Mouse (Mus musculus) midbrain, embryonic 15.5 days (tissue): Measurements from ENCODE around the gene Sgcb. TPM values are rescaled to one million over a fixed set of nuclear protein-coding genes. Genes with fewer than 3 reads are reported as not detected.
A peak's percentile ranks its signal among the peaks of the same experiment; 100 is the strongest.
"Not testable (repeated sequence)": the region's sequence is repeated elsewhere in the genome, so short reads cannot be mapped to it uniquely, and the experiment has no call there.

Source experiments
- ATAC-seq: fragments of 200-750 bp; cut with Nextera tagmentation; replicated peaks from 2 replicates; pipeline ENCODE4 v1.8.0; 2017; ENCODE audit warnings: moderate TSS enrichment
- H3K27ac ChIP-seq: fragments of 300-500 bp; sonication (generic); 2 replicates; pipeline ENCODE4 v1.5.1; 2015; ENCODE audit warnings: mild to moderate bottlenecking, inconsistent platforms
- H3K27me3 ChIP-seq: fragments of 300-500 bp; sonication (generic); replicated peaks from 2 replicates; pipeline ENCODE4 v1.6.1; 2015; ENCODE audit warnings: inconsistent platforms
- H3K36me3 ChIP-seq: fragments of 300-500 bp; sonication (generic); replicated peaks from 2 replicates; pipeline ENCODE4 v1.6.1; 2015; ENCODE audit warnings: inconsistent platforms
- H3K4me1 ChIP-seq: fragments of 300-500 bp; sonication (generic); 2 replicates; pipeline ENCODE4 v1.6.1; 2015; ENCODE audit warnings: inconsistent platforms
- H3K4me2 ChIP-seq: fragments of 300-500 bp; sonication (generic); 2 replicates; pipeline ENCODE4 v1.6.1; 2015; ENCODE audit warnings: inconsistent platforms, mild to moderate bottlenecking, moderate library complexity
- H3K4me3 ChIP-seq: fragments of 300-500 bp; sonication (generic); 2 replicates; pipeline ENCODE4 v1.5.1; 2015; ENCODE audit warnings: mild to moderate bottlenecking, inconsistent platforms
- H3K9ac ChIP-seq: fragments of 300-500 bp; sonication (generic); 2 replicates; pipeline ENCODE4 v1.6.1; 2015; ENCODE audit warnings: mild to moderate bottlenecking, inconsistent platforms
- H3K9me3 ChIP-seq: fragments of 300-500 bp; sonication (generic); 2 replicates; pipeline ENCODE4 v1.6.1; 2016; ENCODE audit warnings: inconsistent platforms
- WGBS: fragments of 180-500 bp; shearing (Covaris S2); methylation state at CpG from one replicate; pipeline ENCODE4 v1.1.7; 2015; ENCODE audit warnings: mixed read lengths; 5-methylcytosine and 5-hydroxymethylcytosine counted together
- polyA plus RNA-seq: library from polyadenylated mRNA; unstranded; fragments of >200 nt; fragmentation: Nextera tagmentation; extraction: Ambion mirVana; gene quantifications from 2 replicates; pipeline ENCODE4 v1.2.1, GENCODE M21; 2015

The Sgcb gene
- polyA plus RNA-seq, 1 experiment from 2014 or later: 36.6 TPM

GRCm38 (mm10) chr5:73598943-73599695 is 48.5 kb downstream of the Sgcb start:
- H3K9me3 ChIP-seq: no peaks in the 10 kb centered on the region
- no peak overlapping the region for H3K4me3 ChIP-seq
- no peaks in the 10 kb centered on the region for H3K27me3 ChIP-seq
- no peak overlapping the region for H3K4me2 ChIP-seq
- WGBS: 54% methylated on average over 5 of the region's 5 CpGs
- no peak overlapping the region for H3K9ac ChIP-seq
- peak; percentile 70 for ATAC-seq
- peaks cover 12% of the 10 kb centered on the region for H3K4me1 ChIP-seq
- no peak overlapping the region for H3K27ac ChIP-seq
- H3K36me3 ChIP-seq: no peaks in the 10 kb centered on the region

- 71% methylated on average over 3 of the region's 3 CpGs for WGBS
- H3K27ac ChIP-seq: peak overlapping the region; percentile 15; the same call in 1 of the 2 replicates
These were observed 60.5 kb downstream of the Sgcb start for GRCm38 (mm10) chr5:73587119-73587518.

DNA sequence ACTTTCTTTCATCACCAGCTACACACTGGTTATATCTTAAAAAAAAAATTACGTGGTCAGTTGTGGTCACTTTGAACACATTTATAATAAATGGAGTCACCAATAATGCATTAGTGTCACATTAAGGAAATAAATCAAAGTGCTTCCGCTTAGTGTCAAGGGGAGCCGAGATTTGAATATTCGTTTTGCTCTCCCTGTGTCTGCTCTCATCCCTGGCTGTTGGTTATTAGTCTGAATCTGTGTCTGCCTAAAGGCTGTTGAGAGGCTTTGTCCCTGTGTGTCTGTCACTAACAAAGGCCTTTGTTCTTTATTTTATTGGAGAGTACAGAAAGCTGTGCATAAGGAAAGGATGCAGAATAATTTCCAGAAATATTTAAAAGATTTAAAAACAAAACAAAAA is 61.0 kb downstream of the Sgcb start:
- Histone ChIP-seq H3K9ac (no peak overlapping the region), H3K27ac (peak overlapping the region; percentile 15; the same call in 1 of the 2 replicates)
- peak; percentile 67; the same call in 1 of the 2 replicates for ATAC-seq

More at GRCm38 (mm10) chr5:73587119-73587518, 60.5 kb downstream of the Sgcb start:
- Histone ChIP-seq H3K9ac (no peak overlapping the region), H3K27me3 (no peaks in the 10 kb centered on the region), H3K4me1 (peaks cover 11% of the 10 kb centered on the region), H3K9me3 (no peaks in the 10 kb centered on the region), H3K36me3 (no peaks in the 10 kb centered on the region), H3K4me3 (no peak overlapping the region), H3K4me2 (no peak overlapping the region)
- no peak for ATAC-seq

GRCm38 (mm10) chr5:73585212-73586115 is 62.1 kb downstream of the Sgcb start:
- H3K9ac ChIP-seq: no peak overlapping the region
- peak; percentile 60 for ATAC-seq
- H3K36me3 ChIP-seq: no peaks in the 10 kb centered on the region
- no peaks in the 10 kb centered on the region for H3K27me3 ChIP-seq
- H3K4me1 ChIP-seq: peaks cover 11% of the 10 kb centered on the region
- no peak overlapping the region for H3K4me3 ChIP-seq
- no peak overlapping the region for H3K4me2 ChIP-seq
- no peaks in the 10 kb centered on the region for H3K9me3 ChIP-seq
- peak overlapping the region; percentile 60 for H3K27ac ChIP-seq
- 24% methylated on average over 7 of the region's 7 CpGs for WGBS

More for the DNA sequence above, 61.0 kb downstream of the Sgcb start:
- Histone ChIP-seq H3K4me3 (no peak overlapping the region), H3K36me3 (no peaks in the 10 kb centered on the region), H3K4me1 (peaks cover 11% of the 10 kb centered on the region), H3K9me3 (no peaks in the 10 kb centered on the region), H3K4me2 (no peak overlapping the region), H3K27me3 (no peaks in the 10 kb centered on the region)
- 56% methylated on average over 4 of the region's 4 CpGs for WGBS

DNA sequence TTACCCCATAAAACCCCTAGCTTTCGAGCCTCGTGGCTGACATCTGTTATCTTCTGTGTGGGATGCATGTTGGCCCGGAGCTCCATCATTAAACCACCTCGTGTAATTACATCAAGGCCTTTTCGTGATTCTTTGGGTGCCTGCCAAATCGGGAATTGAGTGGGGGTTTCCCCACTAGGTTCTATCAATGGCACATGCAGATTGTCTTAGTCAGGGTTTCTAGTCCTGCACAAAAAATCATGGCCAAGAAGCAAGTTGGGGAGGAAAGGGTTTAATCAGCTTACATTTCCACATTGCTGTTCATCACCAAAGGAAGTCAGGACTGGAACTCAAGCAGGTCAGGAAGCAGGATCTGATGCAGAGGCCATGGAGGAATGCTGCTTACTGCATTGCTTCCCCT is 63.6 kb downstream of the Sgcb start:
- not testable (repeated sequence) for H3K36me3 ChIP-seq, H3K9me3 ChIP-seq, H3K27ac ChIP-seq, ATAC-seq, H3K4me3 ChIP-seq, H3K9ac ChIP-seq, H3K4me2 ChIP-seq, H3K27me3 ChIP-seq
- peaks cover 11% of the 10 kb centered on the region for H3K4me1 ChIP-seq
- 64% methylated on average over 6 of the region's 6 CpGs for WGBS

Other genes starting within 250 kb of the Sgcb start
- 0.28 and 0.59 TPM in 2 replicates for gene Cwh43, start 241.7 kb downstream of the Sgcb start, polyA plus RNA-seq
- 46.7 and 52.2 TPM in 2 replicates for gene Dcun1d4, start 166.8 kb downstream of the Sgcb start, polyA plus RNA-seq
- not detected in 2 replicates for gene Lrrc66, start 15.3 kb downstream of the Sgcb start, polyA plus RNA-seq
- gene Spata18, start 3.6 kb upstream of the Sgcb start, polyA plus RNA-seq: 0.30 and 0.52 TPM in 2 replicates